Mouse (Mus musculus) CH12.LX (cell line): ENCODE results near the gene Olfr15. TPM values are rescaled to one million over a fixed set of nuclear protein-coding genes. Genes with fewer than 3 reads are reported as not detected.

ENCODE experiments used
- DNase-seq: peaks from one replicate; pipeline ENCODE4 v3.0.0-alpha.2; 2013; ENCODE audit errors: extremely low read depth
- H3K27ac ChIP-seq: 2 replicates; pipeline ENCODE4 v1.5.1; 2012; ENCODE audit warnings: low read depth, mild to moderate bottlenecking, control low read depth, moderate library complexity; ENCODE audit not compliant: insufficient read depth
- H3K27me3 ChIP-seq: replicated peaks from 2 replicates; pipeline ENCODE3; 2012; ENCODE audit warnings: inconsistent platforms
- H3K36me3 ChIP-seq, 2 experiments: replicated peaks in 1 of 2; 2 replicates each; pipeline versions ENCODE3 to v1.6.1; 2012; ENCODE audit warnings: inconsistent platforms in 1 of 2, low read length in 1 of 2, mild to moderate bottlenecking in 1 of 2, mixed read lengths in 1 of 2, moderate library complexity in 1 of 2; ENCODE audit not compliant: control insufficient read depth in 1 of 2, insufficient read depth in 1 of 2
- H3K4me1 ChIP-seq, 2 experiments: 2 replicates each; pipeline ENCODE4 v1.6.1; 2012; ENCODE audit warnings: inconsistent platforms in 1 of 2, moderate library complexity in 1 of 2; ENCODE audit not compliant: insufficient read depth in 2 of 2, control insufficient read depth in 1 of 2
- H3K4me2 ChIP-seq: 2 replicates; pipeline ENCODE4 v1.6.1; 2012; ENCODE audit warnings: low read depth, mild to moderate bottlenecking, control low read depth; ENCODE audit not compliant: poor library complexity, insufficient read depth, severe bottlenecking
- H3K4me3 ChIP-seq, 3 experiments: fragments of 150-350 bp in 1 of 3; sonication (generic) in 1 of 3; replicated peaks in 1 of 3; 2 replicates each; pipeline versions ENCODE3 to v1.5.1; 2011 to 2012; ENCODE audit warnings: low read depth in 2 of 3, low read length in 2 of 3, mild to moderate bottlenecking in 2 of 3, moderate library complexity in 2 of 3, control low read depth in 1 of 3, improper control_type of control experiment in 1 of 3, inconsistent platforms in 1 of 3, mixed read lengths in 1 of 3; ENCODE audit not compliant: poor library complexity in 1 of 3
- H3K79me2 ChIP-seq: replicated peaks from 2 replicates; pipeline ENCODE4 v1.6.1; 2012; ENCODE audit warnings: mild to moderate bottlenecking, moderate library complexity; ENCODE audit not compliant: control insufficient read depth, poor library complexity, insufficient read depth, severe bottlenecking; ENCODE audit errors: extremely low read depth
- H3K9ac ChIP-seq: 2 replicates; pipeline ENCODE4 v1.6.1; 2012; ENCODE audit warnings: low read depth, mild to moderate bottlenecking, control low read depth, moderate library complexity; ENCODE audit not compliant: insufficient read depth
- H3K9me3 ChIP-seq: replicated peaks from 2 replicates; pipeline ENCODE3; 2012; ENCODE audit warnings: low read length, inconsistent platforms, mixed read lengths
- CHD1 ChIP-seq: IDR thresholded peaks from 2 replicates; pipeline ENCODE4 v1.6.1; 2012; ENCODE audit warnings: low read depth, low read length, improper control_type of control experiment, inconsistent platforms
- CTCF ChIP-seq, 2 experiments: IDR thresholded peaks in 1 of 2; conservative IDR thresholded peaks in 1 of 2; 2 replicates each; pipeline ENCODE4 v1.5.1; 2011 to 2012; ENCODE audit warnings: low read depth in 2 of 2, low read length in 2 of 2, improper control_type of control experiment in 1 of 2, inconsistent platforms in 1 of 2, mild to moderate bottlenecking in 1 of 2, moderate library complexity in 1 of 2
- E2F4 ChIP-seq: IDR thresholded peaks from 2 replicates; pipeline ENCODE4 v1.6.1; 2011; ENCODE audit warnings: low read depth, low read length, improper control_type of control experiment; ENCODE audit not compliant: insufficient replicate concordance
- IRF4 ChIP-seq: IDR thresholded peaks from 2 replicates; pipeline ENCODE4 v1.6.1; 2014; ENCODE audit warnings: low read depth, mild to moderate bottlenecking, inconsistent platforms, low read length, improper control_type of control experiment
- KAT2A ChIP-seq: IDR thresholded peaks from 2 replicates; pipeline ENCODE4 v1.6.1; 2012; ENCODE audit warnings: low read length, improper control_type of control experiment, inconsistent platforms; ENCODE audit not compliant: insufficient replicate concordance
- MAFK ChIP-seq: IDR thresholded peaks from 2 replicates; pipeline ENCODE4 v1.6.1; 2011; ENCODE audit warnings: low read length, improper control_type of control experiment; ENCODE audit not compliant: insufficient replicate concordance
- MAZ ChIP-seq: IDR thresholded peaks from 2 replicates; pipeline ENCODE4 v1.6.1; 2012; ENCODE audit warnings: low read depth, mild to moderate bottlenecking, inconsistent platforms, low read length, improper control_type of control experiment, moderate library complexity
- NELFE ChIP-seq: IDR thresholded peaks from 2 replicates; pipeline ENCODE4 v1.6.1; 2011; ENCODE audit warnings: low read depth, low read length, improper control_type of control experiment
- POLR2AphosphoS2 ChIP-seq: IDR thresholded peaks from 2 replicates; pipeline ENCODE4 v1.6.1; 2011; ENCODE audit warnings: low read depth, low read length, improper control_type of control experiment
- RAD21 ChIP-seq: IDR thresholded peaks from 2 replicates; pipeline ENCODE4 v1.6.1; 2011; ENCODE audit warnings: low read depth, mild to moderate bottlenecking, low read length, improper control_type of control experiment, moderate library complexity
- SMC3 ChIP-seq: IDR thresholded peaks from 2 replicates; pipeline ENCODE4 v1.6.1; 2011; ENCODE audit warnings: low read depth, low read length, improper control_type of control experiment
- TBP ChIP-seq: conservative IDR thresholded peaks from 2 replicates; pipeline ENCODE4 v1.6.1; 2011; ENCODE audit warnings: low read depth, low read length, improper control_type of control experiment
- TCF12 ChIP-seq: IDR thresholded peaks from 2 replicates; pipeline ENCODE4 v1.6.1; 2014; ENCODE audit warnings: low read depth, mild to moderate bottlenecking, inconsistent platforms, low read length, improper control_type of control experiment
- USF2 ChIP-seq: conservative IDR thresholded peaks from 2 replicates; pipeline ENCODE4 v1.6.1; 2011; ENCODE audit warnings: low read depth, low read length, improper control_type of control experiment
- dilution Hi-C: fragments of 300-500 bp; cut with MboI; formaldehyde crosslinking; loops from 2 replicates; pipeline ENCODE4 v1.14.3; 2020; ENCODE audit warnings: low sequenced_read_pairs; ENCODE audit not compliant: extremely low pct_unique_long_range_greater_than_20kb, extremely low pct_ligation_motif_present
- in situ Hi-C: fragments of 300-500 bp; cut with MboI; formaldehyde crosslinking; loops from 3 replicates; pipeline ENCODE4 v1.14.3; 2019; ENCODE audit warnings: low sequenced_read_pairs, low pct_ligation_motif_present, low pct_unique_long_range_greater_than_20kb, mixed read lengths
- polyA plus RNA-seq: library from polyadenylated mRNA; unstranded; fragments of >175 nt; gene quantifications from 2 replicates; pipeline ENCODE4 v1.2.1, GENCODE M21; 2012; ENCODE audit warnings: low read depth; ENCODE audit not compliant: insufficient read length
- total RNA-seq, 2 experiments: library from RNA; depleted of rRNA; stranded (reverse); fragments of 300-350 nt in 1 of 2; fragments of >200 nt in 1 of 2; gene quantifications; 2 replicates each; pipeline ENCODE4 v1.2.3; 2012 to 2014

Gene Olfr15
- total RNA-seq (2012; rRNA removed) (not detected in 2 replicates), total RNA-seq (2014; rRNA removed) (not detected in 2 replicates), polyA plus RNA-seq (not detected in 2 replicates)

- Histone ChIP-seq H3K36me3 (no peaks in the 10 kb centered on the region), H3K4me3 (no peak within 1 kb of the TSS), H3K27ac (no peak within 1 kb of the TSS), H3K9me3 (no peaks in the 10 kb centered on the region), H3K79me2 (no peaks in the 10 kb centered on the region), H3K9ac (no peak within 1 kb of the TSS), H3K4me1 (no peaks in the 10 kb centered on the region), H3K4me2 (no peak within 1 kb of the TSS), H3K27me3 (no peaks in the 10 kb centered on the region)
- dilution Hi-C loops = no loop called here
- in situ Hi-C loops = loop anchor here (25.0 kb wide), 1 partner anchor 457 kb away; no protein-coding TSS in a partner anchor
- TF ChIP-seq KAT2A (no peak), RAD21 (peak; percentile 65), SMC3 (peak; percentile 60), NELFE (no peak), CTCF (conservative IDR thresholded peaks at IDR 0.05 in 1 of 2, IDR thresholded peaks at IDR 0.05 in 1 of 2; ENCODE audit: low read depth in 2 of 2, low read length in 2 of 2) (peak in 1 of 2 experiments; percentile 64; a peak in 2 of 4 replicates)
- peak; percentile 21 for DNase-seq
These were observed at the start of gene Olfr15 for GRCm38 (mm10) chr16:3830588-3831109. Gene Olfr15, plus strand, starts transcription at chr16:3830878.

- Histone ChIP-seq H3K4me3 (no peak overlapping the region), H3K79me2 (no peaks in the 10 kb centered on the region), H3K27me3 (no peaks in the 10 kb centered on the region), H3K4me1 (peaks cover 3 to 7% of the 10 kb centered on the region in 2 experiments; a peak in 3 of 4 replicates), H3K9ac (no peak overlapping the region), H3K4me2 (no peak overlapping the region), H3K9me3 (no peaks in the 10 kb centered on the region), H3K36me3 (peaks cover 0 to 1% of the 10 kb centered on the region in 2 experiments), H3K27ac (no peak overlapping the region)
- no peak for DNase-seq
- dilution Hi-C loops (no loop called here), in situ Hi-C loops (no loop called here)
- TF ChIP-seq RAD21 = no peak
- TF ChIP-seq POLR2AphosphoS2 = no peak
- TF ChIP-seq USF2 = no peak
- TF ChIP-seq E2F4 = no peak
- no peak for TF ChIP-seq TBP
- no peak for TF ChIP-seq TCF12
- TF ChIP-seq MAFK = no peak
- no peak for TF ChIP-seq MAZ
- no peak for TF ChIP-seq CHD1
- TF ChIP-seq IRF4 = no peak
These were observed 49.4 kb upstream of the Olfr15 start for GRCm38 (mm10) chr16:3781237-3781636.

- H3K9me3 ChIP-seq = peaks cover 3% of the 10 kb centered on the region
- H3K36me3 ChIP-seq = no peaks in the 10 kb centered on the region
- in situ Hi-C loops = no loop called here
- H3K27me3 ChIP-seq = no peaks in the 10 kb centered on the region
- no peak for DNase-seq
- no peaks in the 10 kb centered on the region for H3K4me1 ChIP-seq
- dilution Hi-C loops = no loop called here
- no peak overlapping the region for H3K4me3 ChIP-seq
- TF ChIP-seq KAT2A = no peak
- TF ChIP-seq, all 38 proteins: peak for 0
- Histone ChIP-seq H3K9ac (no peak overlapping the region), H3K79me2 (no peaks in the 10 kb centered on the region), H3K4me2 (no peak overlapping the region), H3K27ac (no peak overlapping the region)
These were observed 42.3 kb upstream of the Olfr15 start for GRCm38 (mm10) chr16:3788394-3788793.
